Mouse (Mus musculus): Measurements from ENCODE around the gene Trpc4ap. TPM values are rescaled to one million over a fixed set of nuclear protein-coding genes. Genes with fewer than 3 reads are reported as not detected.

The Trpc4ap gene
- total and polyA plus RNA-seq, 2 experiments from 2014 or later = 127 to 169 TPM

GRCm38 (mm10) chr2:155662390-155662789 lies 29.8 kb downstream of the Trpc4ap start:
- no peak overlapping the region for H3K27ac ChIP-seq
- no peak overlapping the region for H3K4me3 ChIP-seq (ENCODE audit: low read length)
- peaks cover 45% of the 10 kb centered on the region for H3K36me3 ChIP-seq (ENCODE audit: insufficient read depth, low read length)
- ATAC-seq (no peak), DNase-seq (ENCODE audit: low spot score) (no peak)
- H3K27me3 ChIP-seq (ENCODE audit: insufficient read depth, low read length) = no peaks in the 10 kb centered on the region
- no peak for TF ChIP-seq CTCF (IDR thresholded peaks at IDR 0.05; ENCODE audit: low read depth)
- WGBS = 80% methylated on average over 5 of the region's 5 CpGs
- no peak overlapping the region for H3K9ac ChIP-seq (replicated peaks; ENCODE audit: low read length)
- H3K9me3 ChIP-seq (ENCODE audit: low read length) = no peaks in the 10 kb centered on the region
- no peak overlapping the region for H3K4me2 ChIP-seq (ENCODE audit: low read depth, low read length)
- no peaks in the 10 kb centered on the region for H3K4me1 ChIP-seq (ENCODE audit: insufficient read depth, low read length)

DNA sequence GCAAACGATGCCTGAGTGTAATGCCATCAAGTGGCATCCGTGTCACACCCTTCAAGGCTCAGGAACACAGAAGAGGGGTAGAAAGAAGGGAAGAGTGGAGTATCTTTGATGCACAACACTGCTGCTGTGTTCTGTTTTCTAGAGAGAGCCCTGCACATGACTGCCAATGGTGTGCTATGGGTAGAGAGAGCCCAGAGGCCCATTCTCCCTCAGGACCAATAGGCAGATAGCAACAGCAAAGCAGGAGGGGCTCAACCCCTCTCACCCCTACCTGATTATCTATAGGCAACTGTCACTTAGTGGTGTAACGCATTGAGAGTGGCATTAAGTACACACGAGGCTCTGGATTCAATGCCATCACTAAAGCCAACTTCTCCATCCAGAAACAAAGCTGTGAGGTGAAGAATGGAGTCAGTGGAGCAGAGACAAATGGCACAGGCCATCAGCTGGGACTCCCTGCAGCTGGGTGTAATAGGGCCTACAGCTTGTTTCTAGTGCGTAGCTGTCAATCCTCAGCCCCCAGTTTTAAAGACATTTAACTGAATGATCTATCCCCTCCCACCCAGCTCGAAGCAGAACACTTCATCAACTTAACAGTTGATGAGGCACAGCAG lies 36.3 kb downstream of the Trpc4ap start:
- Histone ChIP-seq H3K27ac (no peak overlapping the region), H3K4me3 (ENCODE audit: low read length) (no peak overlapping the region), H3K4me1 (ENCODE audit: insufficient read depth, low read length) (no peaks in the 10 kb centered on the region), H3K9ac (replicated peaks; ENCODE audit: low read length) (no peak overlapping the region), H3K36me3 (ENCODE audit: insufficient read depth, low read length) (peaks cover 64% of the 10 kb centered on the region), H3K27me3 (ENCODE audit: insufficient read depth, low read length) (no peaks in the 10 kb centered on the region), H3K9me3 (ENCODE audit: low read length) (no peaks in the 10 kb centered on the region), H3K4me2 (ENCODE audit: low read depth, low read length) (no peak overlapping the region)
- no peak for DNase-seq (ENCODE audit: low spot score)
- 42% methylated on average over 6 of the region's 6 CpGs for WGBS
- no peak for TF ChIP-seq CTCF (IDR thresholded peaks at IDR 0.05; ENCODE audit: low read depth)
- no peak for ATAC-seq

- Histone ChIP-seq H3K9ac (replicated peaks; ENCODE audit: low read length) (no peak overlapping the region), H3K4me3 (ENCODE audit: low read length) (no peak overlapping the region), H3K4me2 (ENCODE audit: low read depth, low read length) (no peak overlapping the region), H3K27ac (no peak overlapping the region), H3K9me3 (ENCODE audit: low read length) (no peaks in the 10 kb centered on the region), H3K27me3 (ENCODE audit: insufficient read depth, low read length) (no peaks in the 10 kb centered on the region), H3K4me1 (ENCODE audit: insufficient read depth, low read length) (no peaks in the 10 kb centered on the region), H3K36me3 (ENCODE audit: insufficient read depth, low read length) (peaks cover 70% of the 10 kb centered on the region)
- DNase-seq (ENCODE audit: low spot score) = no peak
- WGBS = 96% methylated on average over 5 of the region's 5 CpGs
- ATAC-seq = no peak
- no peak for TF ChIP-seq CTCF (IDR thresholded peaks at IDR 0.05; ENCODE audit: low read depth)
Measured at GRCm38 (mm10) chr2:155652618-155653017, 39.6 kb downstream of the Trpc4ap start.

- no peak overlapping the region for H3K9ac ChIP-seq (replicated peaks; ENCODE audit: low read length)
- DNase-seq (ENCODE audit: low spot score) (no peak), ATAC-seq (no peak)
- H3K27me3 ChIP-seq (ENCODE audit: insufficient read depth, low read length) = no peaks in the 10 kb centered on the region
- TF ChIP-seq CTCF (IDR thresholded peaks at IDR 0.05; ENCODE audit: low read depth) = no peak
- WGBS = 82% methylated on average over 7 of the region's 7 CpGs
- H3K4me2 ChIP-seq (ENCODE audit: low read depth, low read length) = no peak overlapping the region
- H3K9me3 ChIP-seq (ENCODE audit: low read length) = no peaks in the 10 kb centered on the region
- no peak overlapping the region for H3K27ac ChIP-seq
- H3K36me3 ChIP-seq (ENCODE audit: insufficient read depth, low read length) = peaks cover 58% of the 10 kb centered on the region
- H3K4me1 ChIP-seq (ENCODE audit: insufficient read depth, low read length) = 0 out of 2 replicates have a peak, but pooled peaks cover 7% of the 10 kb centered on the region
- no peak overlapping the region for H3K4me3 ChIP-seq (ENCODE audit: low read length)
Measured at GRCm38 (mm10) chr2:155645746-155646145, 46.4 kb downstream of the Trpc4ap start.

DNA sequence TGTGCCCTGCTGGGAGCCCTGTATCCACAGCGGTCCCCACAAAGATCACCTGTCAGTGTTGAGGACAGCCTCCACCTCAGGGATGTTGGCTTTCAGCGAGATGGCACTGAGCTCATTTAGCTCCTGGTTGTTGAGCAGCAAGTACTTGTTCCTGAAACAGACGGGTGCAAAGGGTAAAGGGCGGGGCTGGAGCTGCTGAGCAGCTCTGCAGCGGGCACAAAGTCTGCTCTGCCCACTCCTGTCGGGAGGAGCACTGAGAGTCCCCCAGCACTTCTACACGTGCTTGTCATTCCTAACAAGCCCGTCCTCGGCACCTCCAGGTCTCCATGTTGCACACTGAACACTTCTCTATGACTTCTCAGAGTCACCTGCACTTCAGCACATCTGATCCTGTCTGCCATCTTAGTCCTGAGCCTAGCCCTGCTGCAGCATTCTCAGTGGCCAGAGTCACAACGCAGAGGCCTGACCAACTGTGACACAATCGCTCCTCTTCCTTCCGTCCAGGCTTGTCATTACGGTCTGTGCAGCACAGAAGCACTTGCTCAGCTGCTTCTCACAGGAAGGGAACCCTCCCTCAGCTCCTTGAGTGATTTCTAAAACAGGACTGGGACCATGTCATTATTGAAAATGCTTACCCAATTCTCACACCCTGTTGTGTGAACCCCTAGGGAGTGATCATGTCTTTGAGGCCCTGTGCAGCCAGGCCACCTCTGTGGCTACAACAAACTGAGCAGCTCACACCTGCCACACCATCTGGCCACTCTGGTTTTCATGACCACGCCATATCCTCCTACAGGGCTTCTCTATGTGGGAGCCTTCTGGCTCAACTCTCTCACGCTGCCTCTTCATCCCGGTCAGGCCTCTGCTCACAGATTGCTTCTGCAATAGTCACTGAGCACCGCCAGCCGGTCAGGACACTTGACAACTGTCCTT lies 50.4 kb downstream of the Trpc4ap start:
- H3K4me3 ChIP-seq (ENCODE audit: low read length) = no peak overlapping the region
- ATAC-seq = peak; percentile 39
- H3K4me2 ChIP-seq (ENCODE audit: low read depth, low read length) = no peak overlapping the region
- peaks cover 10% of the 10 kb centered on the region; the same call in 1 of the 2 replicates for H3K4me1 ChIP-seq (ENCODE audit: insufficient read depth, low read length)
- no peak for TF ChIP-seq CTCF (IDR thresholded peaks at IDR 0.05; ENCODE audit: low read depth)
- no peaks in the 10 kb centered on the region for H3K27me3 ChIP-seq (ENCODE audit: insufficient read depth, low read length)
- peaks cover 72% of the 10 kb centered on the region for H3K36me3 ChIP-seq (ENCODE audit: insufficient read depth, low read length)
- no peak overlapping the region for H3K9ac ChIP-seq (replicated peaks; ENCODE audit: low read length)
- no peaks in the 10 kb centered on the region for H3K9me3 ChIP-seq (ENCODE audit: low read length)
- WGBS = 54% methylated on average over 18 of the region's 18 CpGs
- H3K27ac ChIP-seq = peak overlapping the region; percentile 52
- peak; percentile 67 for DNase-seq (ENCODE audit: low spot score)

DNA sequence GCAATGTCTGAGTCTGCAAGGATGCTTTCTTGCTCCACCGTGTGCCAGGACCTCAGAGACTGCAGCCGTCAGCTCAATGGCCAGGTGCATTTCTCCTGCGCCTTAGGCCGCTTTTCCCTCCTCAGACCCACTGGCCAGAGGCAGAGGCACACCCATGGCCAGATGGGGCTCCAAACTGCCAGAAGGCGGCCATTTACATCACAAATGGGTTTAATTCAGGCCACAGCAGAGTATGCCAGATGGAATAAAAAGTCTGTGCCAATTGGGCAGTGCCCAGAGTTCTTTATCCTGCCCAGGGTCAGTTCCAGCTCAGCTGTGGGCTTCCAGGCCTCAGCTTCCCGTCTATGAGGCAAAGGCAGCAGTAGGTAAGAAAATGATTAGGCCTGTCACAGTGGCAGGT lies 51.5 kb downstream of the Trpc4ap start:
- Histone ChIP-seq H3K4me1 (ENCODE audit: insufficient read depth, low read length) (peaks cover 10% of the 10 kb centered on the region; the same call in 1 of the 2 replicates), H3K27me3 (ENCODE audit: insufficient read depth, low read length) (no peaks in the 10 kb centered on the region), H3K4me2 (ENCODE audit: low read depth, low read length) (no peak overlapping the region), H3K36me3 (ENCODE audit: insufficient read depth, low read length) (peaks cover 75% of the 10 kb centered on the region), H3K4me3 (ENCODE audit: low read length) (no peak overlapping the region), H3K9ac (replicated peaks; ENCODE audit: low read length) (no peak overlapping the region), H3K9me3 (ENCODE audit: low read length) (no peaks in the 10 kb centered on the region), H3K27ac (peak overlapping the region; percentile 52; the same call in 1 of the 2 replicates)
- DNase-seq (ENCODE audit: low spot score) (peak; percentile 82), ATAC-seq (peak; percentile 72)
- 40% methylated on average over 6 of the region's 6 CpGs for WGBS
- TF ChIP-seq CTCF (IDR thresholded peaks at IDR 0.05; ENCODE audit: low read depth) = no peak
